Mouse (Mus musculus): Measurements from ENCODE around the gene Cpsf2. TPM values are rescaled to one million over a fixed set of nuclear protein-coding genes. Genes with fewer than 3 reads are reported as not detected.

Gene Cpsf2
- polyA plus RNA-seq, 1 experiment from 2014 or later, result 30.1 TPM

GRCm38 (mm10) chr12:101977404-101977915 lies 1.7 kb downstream of the Cpsf2 start:
- H3K9ac ChIP-seq (ENCODE audit: low read depth, low read length), result no peak overlapping the region

GRCm38 (mm10) chr12:101978162-101978561 lies 2.4 kb downstream of the Cpsf2 start:
- Histone ChIP-seq H3K9ac (ENCODE audit: low read depth, low read length) (no peak overlapping the region), H3K4me3 (ENCODE audit: low read length) (no peak overlapping the region), H3K4me2 (ENCODE audit: low read length) (no peak overlapping the region), H3K27me3 (replicated peaks; ENCODE audit: control insufficient read depth, insufficient read depth, low read length) (no peaks in the 10 kb centered on the region), H3K4me1 (ENCODE audit: control insufficient read depth, insufficient read depth, low read depth, low read length) (peaks cover 18% of the 10 kb centered on the region), H3K27ac (ENCODE audit: low read depth, low read length) (no peak overlapping the region), H3K9me3 (ENCODE audit: control insufficient read depth, low read length) (no peaks in the 10 kb centered on the region), H3K36me3 (ENCODE audit: control insufficient read depth, insufficient read depth, low read length) (peaks cover 5% of the 10 kb centered on the region)
- WGBS, result 88% methylated on average over 5 of the region's 5 CpGs
- ATAC-seq, result no peak

More at GRCm38 (mm10) chr12:101977404-101977915, 1.7 kb downstream of the Cpsf2 start:
- Histone ChIP-seq H3K27me3 (replicated peaks; ENCODE audit: control insufficient read depth, insufficient read depth, low read length) (no peaks in the 10 kb centered on the region), H3K36me3 (ENCODE audit: control insufficient read depth, insufficient read depth, low read length) (peaks cover 3% of the 10 kb centered on the region), H3K4me3 (ENCODE audit: low read length) (no peak overlapping the region), H3K27ac (ENCODE audit: low read depth, low read length) (no peak overlapping the region), H3K4me2 (ENCODE audit: low read length) (no peak overlapping the region; the same call in 1 of the 2 replicates), H3K9me3 (ENCODE audit: control insufficient read depth, low read length) (no peaks in the 10 kb centered on the region), H3K4me1 (ENCODE audit: control insufficient read depth, insufficient read depth, low read depth, low read length) (peaks cover 18% of the 10 kb centered on the region)
- WGBS, result 94% methylated on average over 10 of the region's 10 CpGs
- no peak for ATAC-seq

- no peaks in the 10 kb centered on the region for H3K27me3 ChIP-seq (replicated peaks; ENCODE audit: control insufficient read depth, insufficient read depth, low read length)
- peaks cover 18% of the 10 kb centered on the region for H3K4me1 ChIP-seq (ENCODE audit: control insufficient read depth, insufficient read depth, low read depth, low read length)
- no peak overlapping the region for H3K4me3 ChIP-seq (ENCODE audit: low read length)
- no peak for ATAC-seq
- no peak overlapping the region for H3K27ac ChIP-seq (ENCODE audit: low read depth, low read length)
- no peaks in the 10 kb centered on the region for H3K9me3 ChIP-seq (ENCODE audit: control insufficient read depth, low read length)
- peaks cover 9% of the 10 kb centered on the region for H3K36me3 ChIP-seq (ENCODE audit: control insufficient read depth, insufficient read depth, low read length)
- 94% methylated on average over 1 of the region's 1 CpGs for WGBS
- H3K4me2 ChIP-seq (ENCODE audit: low read length), result no peak overlapping the region
- H3K9ac ChIP-seq (ENCODE audit: low read depth, low read length), result no peak overlapping the region
These were observed 2.8 kb downstream of the Cpsf2 start for GRCm38 (mm10) chr12:101978588-101978987.

- Histone ChIP-seq H3K4me2 (ENCODE audit: low read length) (no peak overlapping the region), H3K4me3 (ENCODE audit: low read length) (no peak overlapping the region), H3K9ac (ENCODE audit: low read depth, low read length) (no peak overlapping the region), H3K9me3 (ENCODE audit: control insufficient read depth, low read length) (no peaks in the 10 kb centered on the region), H3K27ac (ENCODE audit: low read depth, low read length) (no peak overlapping the region), H3K27me3 (replicated peaks; ENCODE audit: control insufficient read depth, insufficient read depth, low read length) (no peaks in the 10 kb centered on the region), H3K4me1 (ENCODE audit: control insufficient read depth, insufficient read depth, low read depth, low read length) (peaks cover 18% of the 10 kb centered on the region), H3K36me3 (ENCODE audit: control insufficient read depth, insufficient read depth, low read length) (peaks cover 15% of the 10 kb centered on the region)
- ATAC-seq, result no peak
- WGBS, result 96% methylated on average over 8 of the region's 8 CpGs
These were observed 3.5 kb downstream of the Cpsf2 start for GRCm38 (mm10) chr12:101979213-101979750.

GRCm38 (mm10) chr12:101980266-101980665 lies 4.5 kb downstream of the Cpsf2 start:
- WGBS, result 80% methylated on average over 5 of the region's 5 CpGs
- no peak for ATAC-seq

GRCm38 (mm10) chr12:101981559-101981958 lies 5.8 kb downstream of the Cpsf2 start:
- no peak overlapping the region for H3K27ac ChIP-seq (ENCODE audit: low read depth, low read length)
- 95% methylated on average over 2 of the region's 2 CpGs for WGBS
- H3K9ac ChIP-seq (ENCODE audit: low read depth, low read length), result no peak overlapping the region
- no peaks in the 10 kb centered on the region for H3K27me3 ChIP-seq (replicated peaks; ENCODE audit: control insufficient read depth, insufficient read depth, low read length)
- no peak overlapping the region for H3K4me3 ChIP-seq (ENCODE audit: low read length)
- no peak for ATAC-seq
- no peak overlapping the region for H3K4me2 ChIP-seq (ENCODE audit: low read length)
- H3K36me3 ChIP-seq (ENCODE audit: control insufficient read depth, insufficient read depth, low read length), result peaks cover 17% of the 10 kb centered on the region
- H3K9me3 ChIP-seq (ENCODE audit: control insufficient read depth, low read length), result no peaks in the 10 kb centered on the region
- H3K4me1 ChIP-seq (ENCODE audit: control insufficient read depth, insufficient read depth, low read depth, low read length), result peaks cover 12% of the 10 kb centered on the region

More at GRCm38 (mm10) chr12:101980266-101980665, 4.5 kb downstream of the Cpsf2 start:
- Histone ChIP-seq H3K4me1 (ENCODE audit: control insufficient read depth, insufficient read depth, low read depth, low read length) (peaks cover 13% of the 10 kb centered on the region), H3K4me3 (ENCODE audit: low read length) (no peak overlapping the region), H3K9ac (ENCODE audit: low read depth, low read length) (no peak overlapping the region), H3K9me3 (ENCODE audit: control insufficient read depth, low read length) (no peaks in the 10 kb centered on the region), H3K36me3 (ENCODE audit: control insufficient read depth, insufficient read depth, low read length) (peaks cover 17% of the 10 kb centered on the region), H3K27ac (ENCODE audit: low read depth, low read length) (no peak overlapping the region), H3K4me2 (ENCODE audit: low read length) (no peak overlapping the region), H3K27me3 (replicated peaks; ENCODE audit: control insufficient read depth, insufficient read depth, low read length) (no peaks in the 10 kb centered on the region)

- H3K36me3 ChIP-seq (ENCODE audit: control insufficient read depth, insufficient read depth, low read length), result peaks cover 23% of the 10 kb centered on the region
These were observed 7.2 kb downstream of the Cpsf2 start for GRCm38 (mm10) chr12:101982977-101983376.

GRCm38 (mm10) chr12:101985110-101985509 lies 9.3 kb downstream of the Cpsf2 start:
- H3K9me3 ChIP-seq (ENCODE audit: control insufficient read depth, low read length), result no peaks in the 10 kb centered on the region
- H3K4me1 ChIP-seq (ENCODE audit: control insufficient read depth, insufficient read depth, low read depth, low read length), result no peaks in the 10 kb centered on the region
- H3K4me2 ChIP-seq (ENCODE audit: low read length), result no peak overlapping the region
- no peak overlapping the region for H3K27ac ChIP-seq (ENCODE audit: low read depth, low read length)
- 49% methylated on average over 3 of the region's 3 CpGs for WGBS
- peak; percentile 60; the same call in 1 of the 2 replicates for ATAC-seq
- peaks cover 33% of the 10 kb centered on the region for H3K36me3 ChIP-seq (ENCODE audit: control insufficient read depth, insufficient read depth, low read length)
- no peaks in the 10 kb centered on the region for H3K27me3 ChIP-seq (replicated peaks; ENCODE audit: control insufficient read depth, insufficient read depth, low read length)
- H3K4me3 ChIP-seq (ENCODE audit: low read length), result no peak overlapping the region
- no peak overlapping the region for H3K9ac ChIP-seq (ENCODE audit: low read depth, low read length)

More at GRCm38 (mm10) chr12:101982977-101983376, 7.2 kb downstream of the Cpsf2 start:
- Histone ChIP-seq H3K4me1 (ENCODE audit: control insufficient read depth, insufficient read depth, low read depth, low read length) (no peaks in the 10 kb centered on the region), H3K27ac (ENCODE audit: low read depth, low read length) (no peak overlapping the region), H3K4me3 (ENCODE audit: low read length) (no peak overlapping the region), H3K27me3 (replicated peaks; ENCODE audit: control insufficient read depth, insufficient read depth, low read length) (no peaks in the 10 kb centered on the region), H3K4me2 (ENCODE audit: low read length) (no peak overlapping the region), H3K9ac (ENCODE audit: low read depth, low read length) (no peak overlapping the region), H3K9me3 (ENCODE audit: control insufficient read depth, low read length) (no peaks in the 10 kb centered on the region)
- WGBS, result 96% methylated on average over 9 of the region's 9 CpGs
- no peak for ATAC-seq

GRCm38 (mm10) chr12:101987659-101988058 lies 11.9 kb downstream of the Cpsf2 start:
- Histone ChIP-seq H3K4me3 (ENCODE audit: low read length) (no peak overlapping the region), H3K36me3 (ENCODE audit: control insufficient read depth, insufficient read depth, low read length) (peaks cover 49% of the 10 kb centered on the region), H3K4me1 (ENCODE audit: control insufficient read depth, insufficient read depth, low read depth, low read length) (no peaks in the 10 kb centered on the region), H3K27ac (ENCODE audit: low read depth, low read length) (no peak overlapping the region), H3K4me2 (ENCODE audit: low read length) (no peak overlapping the region), H3K27me3 (replicated peaks; ENCODE audit: control insufficient read depth, insufficient read depth, low read length) (no peaks in the 10 kb centered on the region), H3K9ac (ENCODE audit: low read depth, low read length) (no peak overlapping the region), H3K9me3 (ENCODE audit: control insufficient read depth, low read length) (no peaks in the 10 kb centered on the region)
- 92% methylated on average over 6 of the region's 6 CpGs for WGBS
- no peak for ATAC-seq

Data from hindbrain, embryonic 16.5 days (tissue).